Mouse (Mus musculus) liver, embryonic 11.5 days (tissue): ENCODE results near the gene Tpbgl. TPM values are rescaled to one million over a fixed set of nuclear protein-coding genes. Genes with fewer than 3 reads are reported as not detected.

Experiments used
- ATAC-seq: fragments of 200-750 bp; cut with Nextera tagmentation; replicated peaks from 2 replicates; pipeline ENCODE4 v1.8.0; 2017; ENCODE audit warnings: moderate number of reproducible peaks, mild to moderate bottlenecking, moderate TSS enrichment, moderate library complexity; ENCODE audit not compliant: low FRiP score
- DNase-seq: peaks from one replicate; pipeline ENCODE4 v3.0.0-alpha.2; 2017; ENCODE audit warnings: low spot score
- H3K27ac ChIP-seq: fragments of 300-500 bp; sonication (generic); 2 replicates; pipeline ENCODE4 v1.5.1; 2014; ENCODE audit warnings: mild to moderate bottlenecking, low read depth, low read length, control low read depth
- H3K27me3 ChIP-seq: fragments of 300-500 bp; sonication (generic); replicated peaks from 2 replicates; pipeline ENCODE4 v1.6.1; 2014; ENCODE audit warnings: low read length, mixed read lengths; ENCODE audit not compliant: control insufficient read depth, insufficient read depth
- H3K36me3 ChIP-seq: fragments of 300-500 bp; sonication (generic); 2 replicates; pipeline ENCODE4 v1.6.1; 2014; ENCODE audit warnings: mild to moderate bottlenecking, low read length, moderate library complexity, mixed read lengths; ENCODE audit not compliant: control insufficient read depth, insufficient read depth
- H3K4me1 ChIP-seq: fragments of 300-500 bp; sonication (generic); replicated peaks from 2 replicates; pipeline ENCODE4 v1.6.1; 2014; ENCODE audit warnings: low read length, mixed read lengths; ENCODE audit not compliant: control insufficient read depth, insufficient read depth
- H3K4me2 ChIP-seq: fragments of 300-500 bp; sonication (generic); 2 replicates; pipeline ENCODE4 v1.6.1; 2014; ENCODE audit warnings: mild to moderate bottlenecking, control low read depth, moderate library complexity
- H3K4me3 ChIP-seq: fragments of 300-500 bp; sonication (generic); 2 replicates; pipeline ENCODE4 v1.5.1; 2014; ENCODE audit warnings: low read depth, low read length, control low read depth
- H3K9ac ChIP-seq: fragments of 300-500 bp; sonication (generic); 2 replicates; pipeline ENCODE4 v1.6.1; 2014; ENCODE audit warnings: low read depth, low read length, control low read depth
- H3K9me3 ChIP-seq: fragments of 300-500 bp; sonication (generic); 2 replicates; pipeline ENCODE4 v1.6.1; 2016; ENCODE audit warnings: low read length, inconsistent platforms, mixed read lengths; ENCODE audit not compliant: control insufficient read depth
- WGBS: fragments of 180-500 bp; shearing (Covaris S2); extraction: QIAGEN DNeasy Blood & Tissue Kit; methylation state at CpG from one replicate; pipeline ENCODE4 v1.1.7; 2014; 5-methylcytosine and 5-hydroxymethylcytosine counted together
- polyA plus RNA-seq: library from polyadenylated mRNA; unstranded; fragments of >200 nt; fragmentation: Nextera tagmentation; extraction: Ambion mirVana; gene quantifications from 2 replicates; pipeline ENCODE4 v1.2.1, GENCODE M21; 2014

Tpbgl gene
- polyA plus RNA-seq, 1 experiment from 2014 or later: 0.78 TPM

- H3K4me3 ChIP-seq: no peak overlapping the region
- no peaks in the 10 kb centered on the region for H3K4me1 ChIP-seq
- ATAC-seq (no peak), DNase-seq (no peak)
- H3K4me2 ChIP-seq: no peak overlapping the region
- H3K27me3 ChIP-seq: 0 out of 2 replicates have a peak, but pooled peaks cover 4% of the 10 kb centered on the region
- no peak overlapping the region for H3K27ac ChIP-seq
- WGBS: 66% methylated on average over 4 of the region's 4 CpGs
- no peaks in the 10 kb centered on the region for H3K9me3 ChIP-seq
- H3K36me3 ChIP-seq: no peaks in the 10 kb centered on the region
- H3K9ac ChIP-seq: no peak overlapping the region
Observed at GRCm38 (mm10) chr7:99649585-99649984, 22.7 kb upstream of the Tpbgl start.

DNA sequence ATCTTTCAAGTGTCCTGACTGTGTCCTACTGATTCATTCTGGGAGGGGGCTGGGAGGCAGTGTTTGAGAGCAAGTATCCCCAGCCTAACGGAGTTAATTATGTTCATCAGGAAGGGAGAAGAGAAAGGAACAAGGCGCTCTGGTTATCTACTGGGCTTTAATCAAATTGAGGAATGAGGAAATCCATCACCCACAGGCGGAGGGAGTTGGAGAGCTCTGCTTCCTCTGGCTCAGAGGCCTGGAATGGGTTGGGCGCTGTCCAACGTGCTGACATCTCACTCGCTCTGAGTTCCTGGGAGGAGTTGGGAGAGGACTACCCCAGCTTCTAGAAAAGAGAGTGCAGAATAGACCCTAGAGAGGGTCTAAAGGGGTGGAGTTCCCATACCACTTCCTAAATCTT lies 21.7 kb upstream of the Tpbgl start:
- no peaks in the 10 kb centered on the region for H3K36me3 ChIP-seq
- ATAC-seq: no peak
- H3K27me3 ChIP-seq: peaks cover 10% of the 10 kb centered on the region; the same call in 1 of the 2 replicates
- no peak overlapping the region for H3K27ac ChIP-seq
- H3K9ac ChIP-seq: no peak overlapping the region
- WGBS: 3% methylated on average over 6 of the region's 6 CpGs
- H3K4me3 ChIP-seq: no peak overlapping the region
- H3K4me2 ChIP-seq: no peak overlapping the region
- H3K4me1 ChIP-seq: no peaks in the 10 kb centered on the region
- DNase-seq: peak; percentile 64
- no peaks in the 10 kb centered on the region for H3K9me3 ChIP-seq

DNA sequence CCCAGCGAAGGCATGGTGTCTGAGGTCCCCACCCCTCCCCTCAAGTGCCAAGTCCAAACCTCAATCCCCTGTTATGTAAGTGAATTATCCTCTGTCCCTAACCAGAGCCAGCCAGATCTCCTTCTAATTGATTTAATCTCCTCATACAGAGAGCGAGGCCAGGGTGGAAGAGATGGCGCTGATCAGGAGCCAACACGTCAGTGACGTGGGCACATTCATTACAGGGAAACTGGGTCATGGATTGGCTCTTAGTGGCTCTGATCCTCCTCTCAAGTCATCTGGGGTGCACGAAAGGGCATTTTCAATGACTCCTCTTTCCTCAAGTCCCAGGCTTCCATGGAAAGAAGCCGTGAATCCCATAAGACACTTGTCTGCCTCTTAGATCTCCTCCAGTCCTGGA lies 17.8 kb upstream of the Tpbgl start:
- Histone ChIP-seq H3K36me3 (no peaks in the 10 kb centered on the region), H3K4me1 (peaks cover 15% of the 10 kb centered on the region), H3K9me3 (no peaks in the 10 kb centered on the region), H3K4me3 (no peak overlapping the region), H3K27me3 (peaks cover 14% of the 10 kb centered on the region; the same call in 1 of the 2 replicates), H3K27ac (no peak overlapping the region), H3K9ac (no peak overlapping the region), H3K4me2 (no peak overlapping the region)
- no peak for DNase-seq
- ATAC-seq: no peak
- 74% methylated on average over 7 of the region's 7 CpGs for WGBS

DNA sequence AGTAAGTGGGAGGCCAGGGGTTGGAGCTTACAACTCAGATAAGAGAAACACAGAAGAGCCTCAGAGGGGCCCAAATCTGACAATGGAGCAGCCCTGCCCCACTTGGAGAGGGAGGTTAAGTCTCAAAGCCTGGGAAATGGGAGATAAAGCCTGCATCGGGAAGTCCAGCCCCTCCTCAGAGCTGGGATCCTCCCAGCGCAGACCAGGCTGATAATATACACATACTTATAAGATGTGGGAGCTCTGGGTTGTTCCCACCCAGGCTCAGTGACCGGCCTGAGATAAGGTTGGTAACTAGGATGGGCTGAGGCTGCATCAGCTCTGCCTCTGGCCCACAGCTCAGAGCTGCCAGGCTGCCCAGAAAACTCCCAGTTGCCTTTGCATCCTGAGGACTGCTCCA lies 15.2 kb upstream of the Tpbgl start:
- no peaks in the 10 kb centered on the region for H3K36me3 ChIP-seq
- H3K9ac ChIP-seq: no peak overlapping the region
- ATAC-seq (peak; percentile 96), DNase-seq (peak; percentile 42)
- peak overlapping the region; percentile 10; the same call in 1 of the 2 replicates for H3K4me2 ChIP-seq
- H3K4me1 ChIP-seq: peaks cover 15% of the 10 kb centered on the region
- WGBS: 14% methylated on average over 3 of the region's 3 CpGs
- H3K4me3 ChIP-seq: no peak overlapping the region
- H3K9me3 ChIP-seq: no peaks in the 10 kb centered on the region
- peaks cover 21% of the 10 kb centered on the region; the same call in 1 of the 2 replicates for H3K27me3 ChIP-seq
- H3K27ac ChIP-seq: no peak overlapping the region

- no peaks in the 10 kb centered on the region for H3K36me3 ChIP-seq
- H3K9me3 ChIP-seq: no peaks in the 10 kb centered on the region
- H3K27me3 ChIP-seq: peaks cover 22% of the 10 kb centered on the region; the same call in 1 of the 2 replicates
- H3K4me2 ChIP-seq: no peak overlapping the region
- H3K27ac ChIP-seq: no peak overlapping the region
- H3K4me3 ChIP-seq: no peak overlapping the region
- no peak overlapping the region for H3K9ac ChIP-seq
- 50% methylated on average over 4 of the region's 4 CpGs for WGBS
- ATAC-seq (no peak), DNase-seq (no peak)
- peaks cover 15% of the 10 kb centered on the region for H3K4me1 ChIP-seq
Observed at GRCm38 (mm10) chr7:99641245-99641644, 14.3 kb upstream of the Tpbgl start.

GRCm38 (mm10) chr7:99633966-99634665 lies 7.2 kb upstream of the Tpbgl start:
- H3K9ac ChIP-seq: no peak overlapping the region
- DNase-seq: no peak
- WGBS: 69% methylated on average over 8 of the region's 8 CpGs
- H3K4me3 ChIP-seq: no peak overlapping the region
- H3K9me3 ChIP-seq: no peaks in the 10 kb centered on the region
- H3K27ac ChIP-seq: no peak overlapping the region
- no peaks in the 10 kb centered on the region for H3K36me3 ChIP-seq
- H3K4me1 ChIP-seq: no peaks in the 10 kb centered on the region
- H3K4me2 ChIP-seq: no peak overlapping the region
- H3K27me3 ChIP-seq: peaks cover 39% of the 10 kb centered on the region
- ATAC-seq: no peak

- no peak for DNase-seq
- Histone ChIP-seq H3K27ac (no peak overlapping the region), H3K27me3 (peaks cover 52% of the 10 kb centered on the region), H3K9me3 (no peaks in the 10 kb centered on the region), H3K4me3 (no peak overlapping the region), H3K4me2 (no peak overlapping the region), H3K4me1 (no peaks in the 10 kb centered on the region), H3K36me3 (no peaks in the 10 kb centered on the region), H3K9ac (no peak overlapping the region)
- ATAC-seq: no peak
- WGBS: 16% methylated on average over 6 of the region's 6 CpGs
Observed at GRCm38 (mm10) chr7:99632286-99632685, 5.4 kb upstream of the Tpbgl start.

DNA sequence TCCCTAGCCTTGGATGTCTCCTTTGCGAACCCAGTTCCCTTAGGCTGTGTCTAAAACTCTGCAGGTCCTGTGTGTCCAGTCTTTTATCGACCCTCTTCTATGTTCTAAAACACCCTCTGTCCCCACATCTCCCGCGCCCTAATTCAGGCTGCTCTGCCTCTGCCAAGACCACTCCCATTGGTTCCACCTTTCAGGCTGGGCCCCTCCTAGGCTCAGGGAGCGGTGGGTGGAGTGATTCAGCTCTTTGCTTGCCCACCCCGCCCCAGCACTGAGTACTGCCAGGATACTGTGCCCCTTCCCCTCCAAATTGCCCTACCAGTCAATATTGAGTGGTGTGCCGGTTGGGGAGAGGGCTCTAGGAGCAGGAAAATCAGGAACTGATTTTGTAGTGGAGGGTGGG lies 463 bp upstream of the Tpbgl start:
- ATAC-seq (no peak), DNase-seq (no peak)
- Histone ChIP-seq H3K27ac (no peak overlapping the region), H3K9ac (no peak overlapping the region), H3K4me1 (peaks cover 5% of the 10 kb centered on the region), H3K27me3 (peaks cover 82% of the 10 kb centered on the region), H3K9me3 (no peaks in the 10 kb centered on the region), H3K36me3 (no peaks in the 10 kb centered on the region), H3K4me2 (no peak overlapping the region), H3K4me3 (no peak overlapping the region)
- WGBS: 12% methylated on average over 7 of the region's 7 CpGs

- DNase-seq: peak; percentile 76
- ATAC-seq: peak; percentile 79
- Histone ChIP-seq H3K27me3 (peaks cover 82% of the 10 kb centered on the region), H3K27ac (no peak overlapping the region), H3K4me3 (peak overlapping the region; percentile 51), H3K4me2 (peak overlapping the region; percentile 86), H3K9me3 (no peaks in the 10 kb centered on the region), H3K9ac (peak overlapping the region; percentile 20; the same call in 1 of the 2 replicates), H3K36me3 (no peaks in the 10 kb centered on the region), H3K4me1 (peaks cover 5% of the 10 kb centered on the region)
- WGBS: under 1% methylated on average over 81 of the region's 81 CpGs
Observed at GRCm38 (mm10) chr7:99625722-99626375, 1.1 kb downstream of the Tpbgl start.
